Mouse (Mus musculus): ENCODE results near the gene Katnal1.

The Katnal1 gene

DNA sequence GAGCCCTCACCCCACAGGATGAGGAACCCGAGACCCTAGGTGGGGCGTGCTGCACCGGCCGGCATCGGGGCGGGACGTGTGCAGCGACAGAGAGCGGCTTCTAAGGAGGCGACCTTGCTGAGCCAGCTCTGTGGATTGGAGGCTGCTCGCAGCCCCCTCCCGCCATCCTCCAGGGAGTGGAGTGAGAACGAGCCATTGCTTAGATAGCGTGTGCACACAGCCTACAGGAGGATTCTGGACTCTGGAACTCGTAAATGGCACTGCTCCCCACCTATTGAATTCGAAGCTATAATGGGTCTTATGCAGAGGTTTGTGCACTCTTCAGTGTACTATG is at the start of gene Katnal1:
TSS of gene Katnal1 (minus strand) at position 205 of the 334 bp plus-strand sequence.
- no peak for DNase-seq

DNA sequence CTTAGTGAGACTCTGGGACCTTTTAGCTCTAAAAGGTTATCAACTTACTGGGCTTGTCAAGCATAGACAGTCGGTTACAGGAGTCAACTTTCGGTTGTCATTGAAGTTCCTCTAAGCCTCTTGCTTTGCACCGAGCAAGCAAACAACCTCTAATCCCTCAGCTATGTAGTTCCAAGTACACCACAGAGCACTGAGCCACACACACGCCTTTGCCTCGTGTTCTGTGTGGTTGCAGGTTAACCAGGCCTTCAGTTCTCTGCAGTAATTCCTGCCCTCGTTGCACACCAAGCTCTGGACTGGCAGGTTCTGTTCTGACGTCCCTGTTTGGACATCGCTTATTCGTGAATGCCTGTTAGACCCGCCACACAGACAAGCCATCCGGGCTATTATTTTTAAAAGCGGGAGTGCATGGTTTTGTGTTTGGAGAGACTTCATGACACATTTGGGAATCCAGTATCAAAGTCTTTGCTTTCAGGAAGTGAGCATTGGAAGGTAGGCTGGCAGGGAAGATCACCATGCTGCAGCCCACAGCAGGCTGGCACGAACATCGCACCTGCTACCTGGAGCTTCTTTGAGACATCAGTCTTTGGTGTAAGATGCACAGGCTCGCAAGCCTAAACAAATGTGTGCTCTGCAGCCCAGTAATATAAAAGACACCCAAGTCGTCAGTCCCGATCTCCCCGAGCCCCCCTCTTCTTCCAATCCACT is 49.5 kb upstream of the Katnal1 start:
- no peak for DNase-seq

DNA sequence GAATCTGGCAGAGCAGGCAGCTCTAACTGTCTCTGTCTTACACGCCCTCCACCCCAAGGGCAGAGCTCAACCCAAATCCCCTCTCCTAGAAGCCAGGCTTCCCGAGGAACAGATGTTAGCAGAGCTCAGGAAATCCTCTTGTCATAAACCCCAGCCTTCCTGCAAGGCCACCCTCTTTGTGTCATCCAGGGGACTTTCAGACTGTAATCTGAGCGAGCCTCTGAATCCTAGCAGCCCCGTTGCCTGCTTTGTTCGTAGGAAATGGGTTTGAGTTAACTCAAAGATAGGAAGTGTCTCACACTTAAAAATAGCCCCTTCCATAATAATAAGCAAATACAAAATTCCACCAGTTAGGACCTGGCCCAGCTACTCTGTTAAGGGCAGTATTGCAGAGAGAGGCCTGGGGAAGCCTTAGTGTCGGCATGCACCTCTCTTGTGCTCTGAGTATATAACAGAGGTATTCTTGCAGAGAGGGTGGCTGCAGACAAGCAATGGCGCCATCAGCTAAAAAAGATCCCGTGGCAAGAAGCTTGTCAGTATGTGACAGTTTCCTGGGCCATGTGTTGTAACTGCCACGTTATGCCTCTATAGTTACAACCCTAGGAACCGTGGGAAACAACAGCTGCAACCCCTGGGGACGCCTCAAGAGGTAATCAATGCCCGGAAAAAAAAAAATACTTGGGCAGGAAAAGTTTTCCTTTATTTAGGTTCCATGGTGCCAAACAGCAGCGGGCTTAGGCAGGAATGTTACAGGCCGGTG is 48.8 kb upstream of the Katnal1 start:
- peak; percentile 57 for DNase-seq

DNA sequence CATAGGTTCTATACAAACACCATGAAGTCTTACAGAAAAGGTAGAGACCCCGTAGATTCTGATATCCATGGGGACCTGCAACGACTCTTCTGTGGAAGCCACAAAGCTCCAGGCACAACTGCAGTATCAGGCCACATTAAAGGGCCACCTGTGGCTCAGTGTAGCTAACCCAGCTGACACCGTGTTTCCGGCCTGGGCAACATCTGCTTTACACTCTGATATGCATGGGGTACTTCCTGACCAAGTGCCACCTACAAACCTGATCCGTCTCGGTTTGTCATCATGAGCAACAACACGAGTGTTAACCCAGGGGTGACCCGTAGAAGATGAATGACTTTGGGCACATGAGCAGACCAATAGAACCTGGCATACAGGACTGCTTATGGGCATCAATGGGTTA is 47.8 kb upstream of the Katnal1 start:
- DNase-seq = peak; percentile 19

DNA sequence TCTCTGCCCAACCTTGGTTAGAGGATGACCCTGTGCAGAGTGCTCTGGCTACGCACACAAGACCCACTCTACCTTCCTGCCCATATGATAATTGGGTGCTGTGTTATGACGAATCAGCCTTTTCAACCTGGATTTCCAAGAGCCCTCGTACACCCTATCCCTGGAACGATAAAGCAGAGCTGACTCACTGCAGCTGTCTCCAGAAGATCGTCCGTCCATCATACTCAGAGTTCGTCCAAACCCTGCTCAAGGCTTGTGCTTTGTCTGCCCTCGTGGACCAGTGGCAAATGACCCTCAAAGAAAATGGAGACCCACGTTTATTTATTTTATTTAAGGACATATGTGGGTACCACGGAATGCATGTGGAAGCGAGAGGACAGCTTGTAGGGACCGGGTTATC is 45.9 kb upstream of the Katnal1 start:
- no peak for DNase-seq

DNA sequence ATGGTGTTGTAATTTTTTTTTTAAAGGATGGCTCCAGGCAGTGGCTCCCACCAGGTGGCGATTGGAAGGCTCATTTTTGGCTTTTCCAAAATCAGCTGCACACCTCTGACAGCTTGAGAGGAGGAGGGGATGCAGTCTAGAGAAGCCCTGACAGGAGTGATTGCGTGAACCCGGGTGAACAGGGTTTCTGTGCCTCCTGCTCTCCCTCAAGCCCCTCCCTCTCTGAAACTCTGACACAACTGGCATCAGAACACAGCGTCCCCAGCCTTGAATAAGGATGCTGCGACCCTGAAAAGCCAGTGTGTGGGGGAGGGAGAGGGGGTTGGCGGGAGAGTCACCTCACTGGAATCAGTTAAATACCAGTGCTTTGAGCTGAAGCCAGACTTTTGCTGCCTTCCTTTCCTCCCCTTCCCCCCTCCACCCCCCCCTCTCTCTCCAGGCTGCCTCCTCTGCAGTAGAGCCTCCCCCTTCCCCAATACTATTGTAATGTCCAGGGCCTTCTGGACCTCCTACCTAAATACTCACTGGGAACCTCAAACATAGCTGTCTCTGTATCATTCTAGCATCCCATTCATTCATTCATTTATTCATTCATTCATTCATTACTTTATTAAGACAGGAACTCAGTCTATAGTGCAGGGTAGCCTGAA is 44.0 kb upstream of the Katnal1 start:
- peak; percentile 26 for DNase-seq

DNA sequence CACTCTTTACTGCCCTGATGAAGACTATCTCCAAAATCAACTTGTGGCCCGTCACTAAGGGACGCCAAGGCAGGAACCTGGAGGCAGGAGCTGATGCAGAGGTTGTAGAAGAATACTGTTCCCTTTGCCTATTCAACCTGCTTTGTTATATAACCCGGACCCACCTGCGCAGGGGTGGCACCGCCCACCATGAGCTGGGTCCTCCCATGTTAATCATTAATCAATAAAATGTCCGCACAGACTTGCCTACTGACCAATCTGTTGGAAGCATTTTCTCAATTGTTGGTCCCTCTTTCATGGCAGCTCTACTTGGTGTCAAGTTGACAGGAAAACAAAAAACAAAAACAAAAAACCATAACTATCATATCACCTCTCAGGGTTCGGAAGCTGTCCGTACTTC is 43.0 kb upstream of the Katnal1 start:
- no peak for DNase-seq

DNA sequence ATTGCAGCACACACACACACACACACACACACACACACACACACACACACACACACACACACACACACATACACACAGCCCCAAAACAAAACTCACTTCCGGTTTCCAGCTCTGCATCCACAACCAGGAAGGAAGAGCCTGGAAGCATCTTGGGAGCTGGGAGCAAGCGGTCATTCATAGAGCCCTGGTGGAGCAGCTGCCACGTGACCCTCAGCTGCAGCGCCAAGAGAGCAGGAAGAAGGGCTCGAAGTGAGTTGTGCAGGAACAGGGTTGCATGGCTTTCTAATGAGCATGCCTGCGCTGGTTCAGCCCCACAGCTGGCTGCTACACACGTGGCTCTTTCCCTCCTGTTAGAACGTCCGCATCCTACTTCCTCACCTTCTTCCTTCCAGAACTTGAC is 40.5 kb upstream of the Katnal1 start:
- peak; percentile 74 for DNase-seq

DNA sequence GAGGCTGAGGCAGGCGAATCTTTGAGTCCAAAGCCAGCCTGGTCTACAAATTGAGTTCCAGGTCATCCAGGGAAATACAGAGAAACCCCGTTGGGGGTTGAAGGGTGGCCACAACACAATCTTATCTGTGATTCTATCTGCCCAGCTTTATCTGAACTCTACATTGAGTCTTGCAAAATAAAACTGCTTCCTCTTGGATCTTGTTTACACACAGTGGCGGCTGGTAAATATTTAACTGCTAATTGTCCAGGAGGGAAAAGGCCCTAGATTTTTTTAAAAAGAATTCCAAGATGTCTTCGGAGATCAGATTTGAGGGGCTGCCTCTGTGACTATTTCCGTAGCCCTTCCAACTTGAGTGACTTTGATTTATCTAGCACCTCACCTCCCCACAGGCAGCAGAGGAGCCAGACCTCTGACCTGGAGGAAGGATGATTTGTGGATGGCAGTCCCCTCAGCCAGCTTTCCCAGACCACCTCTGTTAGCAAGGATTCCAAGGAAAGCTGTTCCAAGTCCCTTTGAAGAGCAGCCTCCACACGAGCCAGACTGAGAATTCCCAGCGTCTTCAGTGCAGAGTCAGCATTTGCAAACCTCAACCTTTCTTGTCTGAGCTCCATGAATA is 39.9 kb upstream of the Katnal1 start:
- no peak for DNase-seq

DNA sequence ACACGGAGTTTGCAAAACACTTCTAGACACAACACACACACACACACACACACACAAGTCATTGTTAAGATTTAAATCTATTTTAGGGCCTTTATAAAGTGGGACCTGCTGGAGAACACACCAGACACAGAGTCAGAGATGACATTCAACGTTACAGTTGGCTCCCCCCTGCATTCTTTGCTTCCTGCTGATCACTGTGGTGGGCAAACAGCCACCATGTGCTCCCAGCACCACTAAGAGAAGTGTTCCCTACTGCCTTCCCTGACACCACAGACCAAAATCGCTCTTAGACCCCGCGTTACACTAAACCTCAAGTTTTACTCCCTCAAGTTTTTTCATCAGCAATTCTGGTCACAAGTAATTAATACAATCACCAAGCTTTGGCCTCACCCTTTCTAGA is 39.1 kb upstream of the Katnal1 start:
- DNase-seq = no peak

DNA sequence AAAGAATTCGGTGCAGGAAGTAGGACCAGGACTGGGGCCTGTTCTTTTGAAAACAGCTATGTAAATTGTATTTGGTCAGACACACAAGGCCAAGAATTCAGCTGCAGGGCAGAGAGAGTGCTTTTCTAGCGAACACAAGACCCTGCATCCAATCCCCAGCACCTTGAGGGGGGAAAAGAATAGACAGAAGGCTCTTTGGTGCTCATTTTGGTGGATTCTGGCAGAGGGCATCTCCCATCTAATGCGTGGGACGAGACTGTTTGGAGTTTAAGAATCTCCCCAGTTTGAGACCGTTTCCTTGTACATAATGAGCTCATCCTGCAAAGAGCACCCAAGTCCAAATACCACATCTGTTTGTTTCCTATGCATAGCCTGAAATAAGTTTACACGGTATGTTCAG is 37.3 kb upstream of the Katnal1 start:
- no peak for DNase-seq

DNA sequence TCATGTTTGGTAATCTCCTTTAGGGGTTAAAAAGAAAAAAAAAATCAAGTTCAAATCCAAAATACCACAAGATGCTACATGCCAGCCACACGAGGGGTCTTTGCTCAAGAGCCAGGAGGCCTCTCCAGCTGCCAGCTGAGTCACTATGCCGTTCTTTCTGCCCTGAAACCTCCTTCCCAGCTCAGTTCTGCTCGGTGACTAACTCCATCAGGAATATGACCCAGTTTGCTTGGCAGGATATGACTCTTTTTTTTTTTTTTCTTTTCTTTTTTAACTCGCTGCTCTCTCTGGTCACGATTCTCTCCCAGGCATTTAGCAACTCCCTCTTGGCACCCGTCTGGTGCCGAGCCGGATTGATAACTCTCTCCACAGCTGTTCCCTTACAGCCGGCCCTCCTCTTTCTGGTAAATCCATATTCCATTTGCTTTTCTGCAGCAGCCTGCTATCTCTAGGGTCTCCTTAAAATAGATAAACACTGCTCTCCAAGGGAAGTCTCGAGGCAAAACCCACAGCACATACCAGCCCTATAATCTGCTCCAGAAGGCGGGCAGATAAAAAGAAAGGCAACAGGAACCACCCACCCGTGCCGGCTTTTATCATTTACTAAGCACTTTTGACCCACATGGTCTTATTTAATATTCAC is 36.7 kb upstream of the Katnal1 start:
- peak; percentile 83 for DNase-seq

DNA sequence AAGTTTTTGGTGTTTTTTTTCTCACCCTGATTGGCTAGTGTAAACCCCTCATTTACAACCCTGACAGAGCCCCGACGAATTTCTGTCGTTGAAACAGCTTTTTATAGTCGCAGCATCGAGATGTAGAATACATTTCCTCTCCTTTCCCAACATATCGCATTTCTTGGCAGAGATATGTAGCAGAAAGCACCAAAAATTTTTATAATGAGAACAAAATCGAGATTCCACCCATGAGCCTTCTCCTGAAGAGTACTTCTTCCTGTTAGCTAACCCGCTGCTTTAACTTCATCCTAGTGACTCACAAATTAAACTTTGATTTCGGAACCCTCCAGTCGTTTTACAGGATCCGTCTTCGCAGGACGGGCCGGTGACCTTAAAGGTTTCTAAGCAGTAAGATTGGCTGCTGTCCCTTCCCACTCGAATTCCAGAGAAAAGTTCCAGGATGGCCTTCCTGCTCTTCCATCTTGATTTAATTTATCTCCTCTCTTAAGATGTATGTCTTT is 36.0 kb upstream of the Katnal1 start:
- DNase-seq = peak; percentile 18

DNA sequence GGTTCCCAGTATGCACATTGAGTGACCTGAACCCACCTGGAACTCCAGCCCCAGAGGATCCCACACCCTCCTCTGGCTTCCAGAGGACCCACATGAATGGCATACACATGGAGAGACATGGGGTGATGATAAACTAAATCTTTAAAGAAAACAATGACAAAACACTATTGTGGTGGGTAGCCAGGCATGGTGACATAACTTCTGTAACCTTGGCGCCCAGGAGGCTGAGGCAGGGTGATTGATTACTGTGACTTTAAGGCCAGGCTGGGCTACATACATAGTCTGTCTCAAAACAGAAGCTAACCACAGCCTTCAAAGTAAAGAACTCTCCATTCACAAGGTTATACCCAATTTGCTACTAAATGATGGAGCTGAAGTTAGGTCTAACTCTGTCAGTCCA is 35.1 kb upstream of the Katnal1 start:
- no peak for DNase-seq

DNA sequence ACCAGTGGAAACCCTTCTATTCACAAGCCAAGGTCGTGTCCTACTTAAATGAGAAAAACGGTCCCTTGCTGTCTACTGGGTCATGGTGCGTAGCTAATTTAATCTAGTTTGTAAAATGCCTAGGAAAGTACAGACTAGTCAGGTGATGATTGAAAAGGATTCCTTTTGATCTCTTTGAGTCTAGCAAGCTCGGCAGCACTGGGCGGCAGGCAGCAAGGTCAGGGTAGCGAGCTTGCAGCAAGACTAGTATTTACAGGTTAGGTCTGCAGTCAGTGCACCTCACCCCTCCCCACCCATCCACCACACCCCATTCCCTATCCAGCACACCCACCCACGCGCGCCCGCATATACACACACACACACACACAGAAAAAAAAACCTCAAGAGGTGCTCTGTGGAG is 31.1 kb upstream of the Katnal1 start:
- DNase-seq = no peak

DNA sequence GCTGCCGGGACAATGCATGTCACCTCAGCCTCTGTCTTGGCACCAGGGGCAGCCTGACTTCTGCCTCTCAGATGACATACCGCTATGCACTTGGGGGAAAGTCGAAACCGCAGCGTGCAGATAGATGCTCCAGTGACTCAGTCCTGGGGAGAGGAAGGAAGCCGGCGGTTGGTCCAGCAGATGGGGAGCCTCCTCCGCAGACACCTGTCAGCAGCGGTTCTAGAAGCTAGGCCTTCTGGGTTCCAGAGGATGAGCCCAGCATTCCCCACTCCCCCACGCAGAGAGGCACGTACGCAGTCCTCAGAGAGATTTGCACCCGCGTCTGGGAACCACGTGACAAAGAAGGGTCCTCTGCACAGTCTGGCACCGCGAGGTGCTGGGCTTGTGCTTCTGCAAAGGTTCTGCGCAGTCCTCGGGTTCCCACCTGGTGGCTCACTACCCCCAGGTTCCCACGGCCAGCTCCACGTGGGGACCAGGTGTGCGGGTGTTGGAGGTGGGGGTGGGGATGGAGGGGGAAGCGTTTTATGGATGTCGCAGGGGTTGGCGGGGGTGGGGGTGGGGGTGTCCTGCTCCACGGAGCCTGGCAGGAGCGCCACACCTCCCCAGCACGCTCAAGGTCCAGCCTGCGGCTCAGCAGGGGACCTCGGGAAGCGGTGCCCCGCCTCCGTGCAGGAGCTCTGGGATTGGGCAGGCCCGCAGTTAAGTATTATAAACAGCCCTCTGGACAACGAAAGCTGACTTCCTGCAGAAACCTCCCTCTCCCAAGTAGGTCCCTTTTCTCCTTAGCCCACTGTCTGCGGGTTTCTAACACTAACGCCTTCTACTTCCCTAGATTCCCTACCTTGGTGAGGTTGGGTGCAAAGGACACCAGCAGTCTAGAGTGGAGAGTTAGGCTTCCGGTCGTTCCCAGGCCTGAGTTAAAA is 30.2 kb upstream of the Katnal1 start:
- peak; percentile 72 for DNase-seq

DNA sequence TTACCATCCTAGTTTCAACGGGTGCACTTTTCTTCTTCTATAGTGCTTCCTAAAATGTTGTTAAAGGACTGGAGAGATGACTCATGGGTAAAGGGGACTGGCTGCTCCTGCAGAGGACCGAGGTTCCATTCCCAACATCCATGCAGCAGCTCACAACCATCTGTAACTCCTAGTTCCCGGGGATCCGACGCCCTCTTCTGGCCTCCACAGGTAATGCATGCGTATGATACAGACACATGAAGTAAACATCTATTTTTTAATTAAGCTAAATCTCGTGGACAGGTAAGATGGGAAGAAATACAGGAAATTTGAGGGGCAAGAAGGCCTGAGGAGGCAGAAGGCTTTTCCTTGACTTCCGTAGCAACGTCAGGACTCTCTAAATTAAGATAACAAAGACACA is 29.2 kb upstream of the Katnal1 start:
- peak; percentile 29 for DNase-seq

DNA sequence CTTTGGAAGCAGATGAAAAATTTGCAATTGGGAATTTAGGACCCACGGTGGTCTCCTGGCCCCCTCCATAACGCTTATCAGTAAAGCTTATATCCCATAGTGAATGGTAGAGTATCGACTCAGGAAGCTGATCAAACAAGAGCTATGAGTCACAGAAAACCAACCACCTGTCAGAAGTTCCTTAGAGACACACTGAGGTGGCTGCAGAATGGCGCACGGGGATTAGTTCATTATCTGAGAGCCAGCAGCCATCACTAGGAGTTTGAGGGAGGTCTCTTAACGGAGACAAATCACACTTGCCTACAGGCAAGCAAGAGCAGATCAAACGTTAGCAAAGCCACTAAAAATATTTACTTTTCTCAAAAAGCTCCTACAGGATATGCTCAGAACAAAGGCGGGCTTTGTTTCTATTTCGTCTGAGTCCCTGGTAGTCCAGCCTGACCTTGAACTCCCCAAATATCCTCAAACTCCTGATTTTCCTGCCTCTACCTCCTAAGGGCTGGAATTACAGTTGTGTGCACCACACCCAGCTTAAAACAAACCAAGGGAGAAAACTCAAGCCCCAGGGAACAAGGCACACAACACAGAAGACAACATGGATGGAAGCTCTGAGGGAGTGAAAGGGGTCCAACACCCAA is 27.9 kb upstream of the Katnal1 start:
- no peak for DNase-seq

DNA sequence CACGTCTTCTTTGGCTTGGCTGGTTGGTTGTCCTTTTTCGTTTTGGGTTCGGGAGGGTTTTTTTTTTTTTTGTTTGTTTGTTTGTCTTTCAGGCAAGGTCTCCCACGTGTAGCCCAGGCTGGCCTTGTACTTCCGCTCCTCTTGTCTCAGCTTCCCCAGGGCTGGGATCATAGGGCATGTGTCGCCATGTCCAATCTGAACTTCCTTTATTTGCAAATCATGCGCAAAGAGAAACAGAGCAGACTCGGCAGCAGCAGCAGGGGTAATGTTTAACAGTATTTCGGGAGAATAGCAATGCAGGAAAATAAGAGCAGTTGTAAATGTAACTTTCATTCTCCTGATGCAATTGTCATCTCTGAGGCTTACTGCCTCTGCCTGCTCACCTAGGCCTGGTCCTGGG is 27.0 kb upstream of the Katnal1 start:
- DNase-seq = no peak

DNA sequence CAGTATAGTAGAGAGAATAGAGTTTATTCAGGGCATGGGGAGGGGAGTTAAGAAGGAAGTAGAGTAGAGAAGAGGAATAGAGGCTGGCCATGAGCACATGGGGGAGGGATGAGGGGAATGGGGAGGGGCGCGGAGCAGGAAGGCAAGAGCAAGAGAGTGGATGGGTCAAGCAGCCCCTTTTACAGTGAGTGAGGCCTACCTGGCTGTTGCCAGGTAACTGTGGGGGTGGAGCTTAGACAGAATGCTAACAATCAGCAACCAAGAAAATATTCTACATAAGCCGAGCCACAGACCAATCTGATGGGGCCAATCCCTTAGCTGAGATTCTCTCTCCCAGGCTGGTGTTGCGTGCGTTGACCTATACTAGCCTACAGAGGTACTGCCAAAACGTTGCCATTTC is 26.5 kb upstream of the Katnal1 start:
- no peak for DNase-seq

DNA sequence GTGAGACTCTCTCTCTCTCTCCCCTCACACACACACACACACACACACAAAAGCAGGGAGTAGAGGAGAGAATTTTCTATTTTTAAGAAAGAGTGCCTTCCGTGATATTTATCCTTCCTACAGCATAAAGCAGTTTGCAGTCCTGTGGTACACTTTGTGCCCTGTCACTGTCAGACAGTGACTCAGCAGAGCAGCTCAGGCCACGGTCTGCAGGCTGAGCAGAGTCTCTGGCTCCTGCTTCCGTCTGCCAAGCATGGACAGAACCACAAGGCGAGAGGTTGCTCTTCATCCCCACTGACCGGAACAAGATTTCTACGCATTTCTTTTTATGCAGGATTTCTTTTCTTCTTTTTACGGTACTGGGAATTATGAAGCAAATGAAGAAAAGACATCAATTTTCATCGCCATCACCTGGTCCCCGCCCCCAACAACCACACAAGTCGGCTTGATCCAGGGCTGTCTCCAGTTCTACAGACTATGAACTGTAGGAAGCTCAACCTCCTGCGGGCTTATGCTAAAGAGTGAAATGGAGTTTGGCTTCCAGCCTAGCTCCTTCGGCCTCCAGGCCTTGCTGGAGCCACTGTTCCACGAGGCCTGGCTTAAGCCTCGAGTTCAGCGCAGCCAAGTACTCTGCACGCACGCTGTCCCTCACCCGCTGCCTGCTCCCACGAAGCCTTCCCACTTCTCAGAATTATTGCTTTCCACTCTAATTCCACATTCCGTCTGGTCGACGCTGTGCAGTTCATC is 25.4 kb upstream of the Katnal1 start:
- DNase-seq = no peak
